Mouse (Mus musculus): Measurements from ENCODE around the gene Timm29. TPM values are rescaled to one million over a fixed set of nuclear protein-coding genes. Genes with fewer than 3 reads are reported as not detected.

Gene Timm29
- polyA plus RNA-seq, 1 experiment from 2014 or later, result 35.6 TPM

GRCm38 (mm10) chr9:21578226-21578625 lies 14.3 kb upstream of the Timm29 start:
- Histone ChIP-seq H3K36me3 (ENCODE audit: insufficient read depth) (peaks cover 95% of the 10 kb centered on the region), H3K9me3 (ENCODE audit: low read depth, low read length) (no peaks in the 10 kb centered on the region), H3K27me3 (ENCODE audit: insufficient read depth, low read length) (no peaks in the 10 kb centered on the region), H3K4me2 (no peak overlapping the region), H3K4me1 (ENCODE audit: insufficient read depth) (no peaks in the 10 kb centered on the region), H3K4me3 (ENCODE audit: low read depth, low read length) (no peak overlapping the region), H3K9ac (no peak overlapping the region), H3K27ac (ENCODE audit: low read depth) (no peak overlapping the region)
- DNase-seq, result no peak
- WGBS, result 75% methylated on average over 3 of the region's 3 CpGs
- no peak for TF ChIP-seq CTCF (IDR thresholded peaks at IDR 0.05; ENCODE audit: low read depth)
- ATAC-seq (ENCODE audit: insufficient read depth), result no peak

GRCm38 (mm10) chr9:21585401-21585800 lies 7.1 kb upstream of the Timm29 start:
- H3K9ac ChIP-seq, result no peak overlapping the region
- no peak for TF ChIP-seq CTCF (IDR thresholded peaks at IDR 0.05; ENCODE audit: low read depth)

DNA sequence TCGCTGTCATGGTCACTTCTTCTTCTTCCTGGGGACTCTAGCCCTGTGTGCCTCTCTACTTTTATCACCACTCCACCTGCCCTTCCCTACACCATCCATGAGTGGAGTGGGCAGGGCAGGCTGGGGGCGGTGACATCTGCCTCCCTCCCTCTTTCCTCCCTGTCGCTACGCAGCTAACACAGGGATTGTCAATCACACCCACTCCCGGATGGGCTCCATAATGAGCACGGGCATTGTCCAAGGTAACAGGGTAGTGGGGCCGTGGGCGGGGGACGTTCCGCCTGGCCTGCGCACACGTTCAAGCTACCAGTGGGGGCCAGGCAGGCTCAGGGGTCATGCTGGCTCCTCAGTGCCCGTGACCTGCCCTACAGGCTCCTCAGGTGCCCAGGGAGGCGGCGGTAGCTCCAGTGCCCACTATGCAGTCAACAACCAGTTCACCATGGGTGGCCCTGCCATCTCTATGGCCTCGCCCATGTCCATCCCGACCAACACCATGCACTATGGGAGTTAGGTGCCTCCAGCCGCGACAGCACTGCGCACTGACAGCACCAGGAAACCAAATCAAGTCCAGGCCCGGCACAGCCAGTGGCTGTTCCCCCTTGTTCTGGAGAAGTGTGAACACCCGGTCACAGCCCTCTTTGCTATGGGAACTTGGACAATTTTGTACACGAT lies 4.7 kb upstream of the Timm29 start:
- 83% methylated on average over 23 of the region's 23 CpGs for WGBS
- Histone ChIP-seq H3K36me3 (ENCODE audit: insufficient read depth) (peaks cover 78% of the 10 kb centered on the region), H3K4me3 (ENCODE audit: low read depth, low read length) (no peak overlapping the region), H3K4me2 (no peak overlapping the region), H3K27me3 (ENCODE audit: insufficient read depth, low read length) (no peaks in the 10 kb centered on the region), H3K4me1 (ENCODE audit: insufficient read depth) (no peaks in the 10 kb centered on the region), H3K27ac (ENCODE audit: low read depth) (no peak overlapping the region), H3K9me3 (ENCODE audit: low read depth, low read length) (no peaks in the 10 kb centered on the region), H3K9ac (no peak overlapping the region)
- no peak for TF ChIP-seq CTCF (IDR thresholded peaks at IDR 0.05; ENCODE audit: low read depth)
- ATAC-seq (ENCODE audit: insufficient read depth), result no peak
- DNase-seq, result no peak

More at GRCm38 (mm10) chr9:21585401-21585800, 7.1 kb upstream of the Timm29 start:
- Histone ChIP-seq H3K4me2 (no peak overlapping the region), H3K27me3 (ENCODE audit: insufficient read depth, low read length) (no peaks in the 10 kb centered on the region), H3K36me3 (ENCODE audit: insufficient read depth) (peaks cover 98% of the 10 kb centered on the region), H3K27ac (ENCODE audit: low read depth) (no peak overlapping the region), H3K4me1 (ENCODE audit: insufficient read depth) (no peaks in the 10 kb centered on the region), H3K4me3 (ENCODE audit: low read depth, low read length) (no peak overlapping the region), H3K9me3 (ENCODE audit: low read depth, low read length) (no peaks in the 10 kb centered on the region)
- ATAC-seq (ENCODE audit: insufficient read depth) (no peak), DNase-seq (no peak)
- WGBS, result 79% methylated on average over 1 of the region's 1 CpGs

GRCm38 (mm10) chr9:21588350-21588749 lies 4.2 kb upstream of the Timm29 start:
- 81% methylated on average over 8 of the region's 8 CpGs for WGBS
- no peaks in the 10 kb centered on the region for H3K9me3 ChIP-seq (ENCODE audit: low read depth, low read length)

GRCm38 (mm10) chr9:21589538-21589937 lies 3.0 kb upstream of the Timm29 start:
- Histone ChIP-seq H3K4me3 (ENCODE audit: low read depth, low read length) (no peak overlapping the region), H3K27ac (ENCODE audit: low read depth) (no peak overlapping the region), H3K4me2 (no peak overlapping the region), H3K36me3 (ENCODE audit: insufficient read depth) (peaks cover 65% of the 10 kb centered on the region), H3K9me3 (ENCODE audit: low read depth, low read length) (no peaks in the 10 kb centered on the region), H3K4me1 (ENCODE audit: insufficient read depth) (no peaks in the 10 kb centered on the region), H3K27me3 (ENCODE audit: insufficient read depth, low read length) (no peaks in the 10 kb centered on the region), H3K9ac (no peak overlapping the region)
- 86% methylated on average over 5 of the region's 5 CpGs for WGBS
- TF ChIP-seq CTCF (IDR thresholded peaks at IDR 0.05; ENCODE audit: low read depth), result no peak
- ATAC-seq (ENCODE audit: insufficient read depth) (no peak), DNase-seq (no peak)

More at GRCm38 (mm10) chr9:21588350-21588749, 4.2 kb upstream of the Timm29 start:
- H3K27me3 ChIP-seq (ENCODE audit: insufficient read depth, low read length), result no peaks in the 10 kb centered on the region
- DNase-seq (no peak), ATAC-seq (ENCODE audit: insufficient read depth) (no peak)
- H3K36me3 ChIP-seq (ENCODE audit: insufficient read depth), result peaks cover 72% of the 10 kb centered on the region
- no peak overlapping the region for H3K4me2 ChIP-seq
- no peak overlapping the region for H3K27ac ChIP-seq (ENCODE audit: low read depth)
- H3K4me3 ChIP-seq (ENCODE audit: low read depth, low read length), result no peak overlapping the region
- no peaks in the 10 kb centered on the region for H3K4me1 ChIP-seq (ENCODE audit: insufficient read depth)
- no peak for TF ChIP-seq CTCF (IDR thresholded peaks at IDR 0.05; ENCODE audit: low read depth)
- H3K9ac ChIP-seq, result no peak overlapping the region

DNA sequence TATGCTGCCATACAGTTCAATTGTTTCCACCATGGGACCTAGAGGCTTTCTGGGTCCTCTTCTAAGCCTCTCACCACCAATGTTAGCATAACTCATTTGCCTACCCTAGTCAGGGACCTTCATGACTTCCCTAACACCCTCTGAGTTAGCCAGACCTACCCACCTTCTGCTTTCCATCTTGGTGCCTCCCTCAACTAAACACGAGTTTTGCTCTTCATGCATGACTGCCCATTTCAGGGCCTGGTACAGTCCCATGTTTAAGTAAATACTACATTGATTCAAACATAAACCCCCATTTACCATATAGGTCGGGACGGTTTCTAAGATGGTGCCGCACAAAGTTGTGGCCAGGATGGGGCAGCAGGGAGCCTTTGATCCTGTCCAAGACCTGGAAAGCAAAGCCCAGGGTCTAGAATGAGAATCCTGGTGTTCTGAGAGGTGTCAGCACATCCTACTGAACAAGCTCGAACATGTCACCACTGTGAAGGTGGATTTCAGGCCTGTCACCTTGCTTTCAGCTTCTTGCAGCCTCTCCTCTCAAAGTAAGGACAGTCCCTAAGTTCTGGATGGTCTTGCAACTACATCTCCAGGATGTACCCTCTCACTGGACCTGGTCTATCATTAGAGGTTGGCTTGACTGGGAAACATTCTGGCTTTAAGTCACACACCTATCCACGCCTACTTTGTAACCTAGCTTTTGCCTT lies 1.2 kb upstream of the Timm29 start:
- H3K36me3 ChIP-seq (ENCODE audit: insufficient read depth), result peaks cover 63% of the 10 kb centered on the region
- no peak overlapping the region for H3K4me3 ChIP-seq (ENCODE audit: low read depth, low read length)

More for the DNA sequence above, 1.2 kb upstream of the Timm29 start:
- Histone ChIP-seq H3K4me1 (ENCODE audit: insufficient read depth) (no peaks in the 10 kb centered on the region), H3K9ac (no peak overlapping the region), H3K27ac (ENCODE audit: low read depth) (no peak overlapping the region), H3K4me2 (peak overlapping the region; percentile 91), H3K27me3 (ENCODE audit: insufficient read depth, low read length) (no peaks in the 10 kb centered on the region), H3K9me3 (ENCODE audit: low read depth, low read length) (no peaks in the 10 kb centered on the region)
- WGBS, result 81% methylated on average over 6 of the region's 6 CpGs
- DNase-seq (no peak), ATAC-seq (ENCODE audit: insufficient read depth) (no peak)
- no peak for TF ChIP-seq CTCF (IDR thresholded peaks at IDR 0.05; ENCODE audit: low read depth)
